Mouse (Mus musculus) neural tube, embryonic 11.5 days (tissue): ENCODE results near the gene Ccdc88b. TPM values are rescaled to one million over a fixed set of nuclear protein-coding genes. Genes with fewer than 3 reads are reported as not detected.

Source experiments
- microRNA-seq: library from miRNA; unstranded; fragments of <30 nt; microRNA quantifications from one replicate; pipeline ENCODE4, GENCODE M21; 2016
- polyA plus RNA-seq: library from polyadenylated mRNA; unstranded; fragments of >200 nt; fragmentation: Nextera tagmentation; extraction: Ambion mirVana; gene quantifications from 2 replicates; pipeline ENCODE4 v1.2.1, GENCODE M21; 2014

Gene Ccdc88b
- polyA plus RNA-seq, 1 experiment from 2014 or later = 0.89 TPM

Small RNA genes within 50 kb of the gene (microRNA-seq; reads per million reads assigned to microRNA genes)
- gene Mir5046 = not detected

Other genes with a start within 250 kb of the Ccdc88b start
- gene Rps6ka4, start 17.6 kb downstream of the Ccdc88b start, polyA plus RNA-seq = 4.7 and 6.7 TPM in 2 replicates
- 125 and 131 TPM in 2 replicates for gene Trmt112, start 51.5 kb upstream of the Ccdc88b start, polyA plus RNA-seq
- gene Prdx5, start 51.9 kb upstream of the Ccdc88b start, polyA plus RNA-seq = 110 and 120 TPM in 2 replicates
- 4.1 and 4.3 TPM in 2 replicates for gene Esrra, start 63.6 kb upstream of the Ccdc88b start, polyA plus RNA-seq
- 0.77 TPM in 1 of 2 replicates, not detected in the other for gene Catsperz, start 67.2 kb upstream of the Ccdc88b start, polyA plus RNA-seq
- 0.13 and 0.28 TPM in 2 replicates for gene Kcnk4, start 76.3 kb upstream of the Ccdc88b start, polyA plus RNA-seq
- 53.0 and 58.5 TPM in 2 replicates for gene Bad, start 83.7 kb upstream of the Ccdc88b start, polyA plus RNA-seq
- 34.6 and 39.7 TPM in 2 replicates for gene Gpr137, start 84.3 kb upstream of the Ccdc88b start, polyA plus RNA-seq
- 290 and 313 TPM in 2 replicates for gene Ppp1r14b, start 116.8 kb upstream of the Ccdc88b start, polyA plus RNA-seq
- gene Plcb3, start 118.3 kb upstream of the Ccdc88b start, polyA plus RNA-seq = 22.7 and 25.0 TPM in 2 replicates
- 80.1 and 86.5 TPM in 2 replicates for gene Fkbp2, start 122.3 kb upstream of the Ccdc88b start, polyA plus RNA-seq
- gene Vegfb, start 129.4 kb upstream of the Ccdc88b start, polyA plus RNA-seq = 27.8 and 29.4 TPM in 2 replicates
- 16.2 and 17.3 TPM in 2 replicates for gene Dnajc4, start 134.4 kb upstream of the Ccdc88b start, polyA plus RNA-seq
- 19.6 and 20.5 TPM in 2 replicates for gene Nudt22, start 137.9 kb upstream of the Ccdc88b start, polyA plus RNA-seq
- 9.7 and 12.1 TPM in 2 replicates for gene Trpt1, start 137.9 kb upstream of the Ccdc88b start, polyA plus RNA-seq
- 8.8 and 9.5 TPM in 2 replicates for gene Fermt3, start 161.3 kb upstream of the Ccdc88b start, polyA plus RNA-seq
- 423 and 425 TPM in 2 replicates for gene Stip1, start 181.8 kb upstream of the Ccdc88b start, polyA plus RNA-seq
- gene Macrod1, start 198.6 kb upstream of the Ccdc88b start, polyA plus RNA-seq = 3.2 and 3.3 TPM in 2 replicates
- gene Flrt1, start 247.5 kb upstream of the Ccdc88b start, polyA plus RNA-seq = 6.6 and 7.5 TPM in 2 replicates